Mouse (Mus musculus) limb, embryonic 11.5 days (tissue): ENCODE measurements at regions not wholly inside any gene's neighbourhood (a gene's known extent, or its start where the extent isn't known, plus 50 kb on each side); places are given as distances from the start of the nearest gene placed in this dataset.

ENCODE experiments used
- ATAC-seq: fragments of 200-750 bp; cut with Nextera tagmentation; 2 replicates; pipeline ENCODE4 v1.8.0; 2017; ENCODE audit warnings: low read depth; ENCODE audit not compliant: insufficient number of reproducible peaks, low FRiP score, low TSS enrichment
- DNase-seq: peaks from one replicate; pipeline ENCODE4 v3.0.0-alpha.2; 2015; ENCODE audit warnings: low spot score
- H3K27ac ChIP-seq: fragments of 300-500 bp; sonication (generic); replicated peaks from 2 replicates; pipeline ENCODE4 v1.5.1; 2014; ENCODE audit warnings: low read depth, mild to moderate bottlenecking, low read length
- H3K27me3 ChIP-seq: fragments of 300-500 bp; sonication (generic); 2 replicates; pipeline ENCODE4 v1.6.1; 2014; ENCODE audit warnings: mild to moderate bottlenecking, low read length, mixed read lengths; ENCODE audit not compliant: control insufficient read depth, insufficient read depth
- H3K36me3 ChIP-seq: fragments of 300-500 bp; sonication (generic); 2 replicates; pipeline ENCODE4 v1.6.1; 2014; ENCODE audit warnings: mild to moderate bottlenecking, low read length, moderate library complexity, mixed read lengths; ENCODE audit not compliant: control insufficient read depth, insufficient read depth
- H3K4me1 ChIP-seq: fragments of 300-500 bp; sonication (generic); 2 replicates; pipeline ENCODE4 v1.6.1; 2014; ENCODE audit warnings: low read length, mixed read lengths; ENCODE audit not compliant: control insufficient read depth, insufficient read depth
- H3K4me2 ChIP-seq: fragments of 300-500 bp; sonication (generic); 2 replicates; pipeline ENCODE4 v1.6.1; 2014; ENCODE audit warnings: low read depth, mild to moderate bottlenecking, moderate library complexity; ENCODE audit not compliant: severe bottlenecking
- H3K4me3 ChIP-seq: fragments of 300-500 bp; sonication (generic); 2 replicates; pipeline ENCODE4 v1.5.1; 2014; ENCODE audit warnings: low read depth, low read length
- H3K9ac ChIP-seq: fragments of 300-500 bp; sonication (generic); 2 replicates; pipeline ENCODE4 v1.6.1; 2014; ENCODE audit warnings: mild to moderate bottlenecking, low read length
- H3K9me3 ChIP-seq: fragments of 300-500 bp; sonication (generic); 2 replicates; pipeline ENCODE4 v1.6.1; 2016; ENCODE audit warnings: low read length; ENCODE audit not compliant: control insufficient read depth
- WGBS: fragments of 180-500 bp; shearing (Covaris S2); extraction: QIAGEN DNeasy Blood & Tissue Kit; methylation state at CpG from one replicate; pipeline ENCODE4 v1.1.7; 2014; 5-methylcytosine and 5-hydroxymethylcytosine counted together

GRCm38 (mm10) chr4:149830551-149831192 lies 56.6 kb upstream of the Slc25a33 start:
- Histone ChIP-seq H3K27ac (peak overlapping the region; percentile 38), H3K4me1 (peaks cover 16% of the 10 kb centered on the region), H3K27me3 (no peaks in the 10 kb centered on the region), H3K36me3 (no peaks in the 10 kb centered on the region), H3K4me3 (no peak overlapping the region), H3K4me2 (no peak overlapping the region), H3K9ac (no peak overlapping the region), H3K9me3 (0 out of 2 replicates have a peak, but pooled peaks cover 2% of the 10 kb centered on the region)
- ATAC-seq, result no peak
- DNase-seq, result peak; percentile 44
- WGBS, result 50% methylated on average over 20 of the region's 20 CpGs

DNA sequence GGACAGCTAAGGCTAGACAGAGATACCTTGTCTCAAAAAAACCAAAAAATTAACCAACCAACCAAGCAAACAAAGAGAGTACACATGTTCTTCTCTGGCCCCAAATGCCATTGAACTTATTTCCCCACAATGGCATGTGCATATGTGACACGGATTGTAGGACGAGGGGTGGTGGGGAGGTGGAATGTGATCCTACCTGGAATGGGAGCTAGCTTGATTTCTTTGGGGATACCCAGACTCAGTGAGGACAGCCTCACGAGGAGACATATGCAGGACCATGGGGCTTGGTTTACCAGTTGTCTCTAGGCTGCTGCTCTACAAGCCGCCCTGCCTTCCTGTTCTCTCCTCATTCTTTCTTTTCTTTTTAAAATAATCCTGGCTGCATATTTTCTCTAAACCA lies 55.9 kb upstream of the Slc25a33 start:
- H3K4me3 ChIP-seq, result no peak overlapping the region
- DNase-seq (no peak), ATAC-seq (no peak)
- 86% methylated on average over 4 of the region's 4 CpGs for WGBS
- no peaks in the 10 kb centered on the region for H3K36me3 ChIP-seq
- 0 out of 2 replicates have a peak, but pooled peaks cover 2% of the 10 kb centered on the region for H3K9me3 ChIP-seq
- H3K4me2 ChIP-seq, result no peak overlapping the region
- H3K4me1 ChIP-seq, result peaks cover 16% of the 10 kb centered on the region
- no peaks in the 10 kb centered on the region for H3K27me3 ChIP-seq
- no peak overlapping the region for H3K27ac ChIP-seq
- no peak overlapping the region for H3K9ac ChIP-seq

GRCm38 (mm10) chr4:149827784-149828183 lies 53.7 kb upstream of the Slc25a33 start:
- 94% methylated on average over 4 of the region's 4 CpGs for WGBS
- no peak for ATAC-seq

More at GRCm38 (mm10) chr4:149827784-149828183, 53.7 kb upstream of the Slc25a33 start:
- Histone ChIP-seq H3K4me3 (no peak overlapping the region), H3K4me2 (no peak overlapping the region), H3K27ac (no peak overlapping the region), H3K27me3 (no peaks in the 10 kb centered on the region), H3K9ac (no peak overlapping the region), H3K9me3 (0 out of 2 replicates have a peak, but pooled peaks cover 2% of the 10 kb centered on the region), H3K36me3 (no peaks in the 10 kb centered on the region), H3K4me1 (peaks cover 16% of the 10 kb centered on the region)
- no peak for DNase-seq
